Mouse (Mus musculus): ENCODE results near the gene Olfr1414.

DNA sequence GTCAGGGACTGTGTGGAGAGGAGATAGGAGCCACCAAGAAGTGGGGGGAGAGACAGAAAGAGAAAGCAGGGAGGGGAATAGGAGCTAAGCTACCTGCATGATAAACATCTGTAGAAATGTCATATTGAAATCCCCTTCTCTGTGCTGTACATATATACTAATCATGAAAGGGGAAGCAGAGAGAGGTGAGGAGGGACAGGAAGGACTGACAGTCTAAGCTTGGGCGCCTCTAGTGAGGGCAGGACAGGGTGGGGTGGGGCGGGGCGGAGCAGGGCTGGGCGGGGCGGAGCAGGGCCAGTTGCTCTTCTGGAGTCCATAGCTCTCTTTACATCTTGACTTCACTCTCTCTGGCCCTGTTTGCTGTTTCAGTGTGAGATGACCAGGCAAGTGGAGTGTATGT lies 18.5 kb upstream of the Olfr1414 start:
- TF ChIP-seq POLR2A (IDR thresholded peaks at IDR 0.05; ENCODE audit: extremely low read depth, insufficient read depth, low read length) (no peak), CTCF (IDR thresholded peaks at IDR 0.05; ENCODE audit: extremely low read depth, insufficient read depth, low read length) (no peak)
